Mouse (Mus musculus): ENCODE data around the gene Lgals7. TPM values are rescaled to one million over a fixed set of nuclear protein-coding genes. Genes with fewer than 3 reads are reported as not detected.

The Lgals7 gene
- total and polyA plus RNA-seq, 3 experiments: 0.61 to 4.0 TPM; not detected in 1

DNA sequence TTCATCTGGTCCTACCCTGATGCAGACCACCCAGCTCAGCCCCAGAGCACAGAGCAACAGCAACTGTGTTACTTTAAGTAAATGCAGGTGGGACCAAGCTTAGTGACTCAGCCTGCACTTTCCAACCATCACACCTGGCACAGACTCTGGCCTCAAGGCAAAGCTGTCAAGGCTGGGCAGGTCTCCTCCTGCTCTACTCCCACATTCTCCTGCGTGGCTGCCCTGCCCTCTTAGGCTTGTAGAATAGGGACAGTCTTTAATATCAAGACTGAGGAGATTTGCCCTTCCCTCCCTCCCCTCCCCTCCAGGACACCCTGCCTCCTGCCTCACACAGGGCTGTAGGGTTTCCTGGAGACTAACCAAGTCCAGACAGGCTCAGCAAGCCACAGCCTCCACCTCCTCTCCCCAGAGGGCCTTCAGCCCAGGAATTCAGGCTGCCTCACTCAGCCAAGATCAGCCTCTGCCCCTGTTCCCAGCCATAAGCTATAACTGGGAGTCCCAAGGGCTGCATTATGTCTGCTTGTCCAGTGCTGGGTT lies 13.9 kb upstream of the Lgals7 start:
- DNase-seq: peak in 1 of 2 experiments; percentile 18
- H3K36me3 ChIP-seq (ENCODE audit: control insufficient read depth, insufficient read depth, low read length): no peaks in the 10 kb centered on the region

DNA sequence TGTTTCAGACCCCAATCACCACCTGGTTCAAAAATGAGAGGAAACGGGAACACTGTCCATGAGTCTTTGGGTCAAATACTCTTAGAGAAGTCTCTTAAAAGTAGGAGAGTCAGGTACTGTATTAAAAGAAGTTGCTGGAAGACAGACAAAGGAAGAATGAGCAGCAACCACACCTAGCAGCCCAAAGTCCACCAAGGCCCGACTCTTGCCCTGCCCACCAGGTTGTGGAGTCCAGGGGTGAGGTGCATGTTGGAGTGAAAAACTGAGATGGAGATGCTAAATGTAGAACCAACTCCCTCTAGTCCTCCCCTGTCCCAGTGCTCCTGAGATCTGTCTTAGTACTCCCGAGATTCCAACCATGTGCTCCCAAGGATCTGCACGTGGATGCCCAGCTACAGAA lies 13.0 kb upstream of the Lgals7 start:
- WGBS: 80% methylated on average over 4 of the region's 4 CpGs
- Histone ChIP-seq H3K36me3 (ENCODE audit: control insufficient read depth, insufficient read depth, low read length) (no peaks in the 10 kb centered on the region), H3K79me2 (replicated peaks; ENCODE audit: control insufficient read depth, insufficient read depth, low read length) (no peaks in the 10 kb centered on the region), H3K4me1 (ENCODE audit: control insufficient read depth, insufficient read depth, low read length) (no peaks in the 10 kb centered on the region; the same call in 1 of the 2 replicates), H3K9ac (ENCODE audit: low read depth, low read length) (no peak overlapping the region), H3K27ac (no peak overlapping the region), H3K4me3 (no peak overlapping the region), H3K27me3 (ENCODE audit: control insufficient read depth, insufficient read depth, low read length) (no peaks in the 10 kb centered on the region)
- TF ChIP-seq EP300 (IDR thresholded peaks at IDR 0.05; ENCODE audit: insufficient read depth, low read depth, low read length): no peak
- no peak for TF ChIP-seq CTCF (IDR thresholded peaks at IDR 0.05)
- no peak for TF ChIP-seq POLR2A (IDR thresholded peaks at IDR 0.05; ENCODE audit: insufficient read depth, low read depth, low read length)
- DNase-seq: no peak
- intact Hi-C loops (cut with DNase I): no loop called here

More for the DNA sequence above, 13.9 kb upstream of the Lgals7 start:
- no peak overlapping the region for H3K9ac ChIP-seq (ENCODE audit: low read depth, low read length)
- H3K27me3 ChIP-seq (ENCODE audit: control insufficient read depth, insufficient read depth, low read length): no peaks in the 10 kb centered on the region
- H3K27ac ChIP-seq: no peak overlapping the region
- intact Hi-C loops (cut with DNase I): no loop called here
- no peak overlapping the region for H3K4me3 ChIP-seq
- 7% methylated on average over 1 of the region's 1 CpGs for WGBS
- H3K79me2 ChIP-seq (replicated peaks; ENCODE audit: control insufficient read depth, insufficient read depth, low read length): no peaks in the 10 kb centered on the region
- no peak for TF ChIP-seq POLR2A (IDR thresholded peaks at IDR 0.05; ENCODE audit: insufficient read depth, low read depth, low read length)
- TF ChIP-seq EP300 (IDR thresholded peaks at IDR 0.05; ENCODE audit: insufficient read depth, low read depth, low read length): no peak
- no peak for TF ChIP-seq CTCF (IDR thresholded peaks at IDR 0.05)
- H3K4me1 ChIP-seq (ENCODE audit: control insufficient read depth, insufficient read depth, low read length): no peaks in the 10 kb centered on the region; the same call in 1 of the 2 replicates

DNA sequence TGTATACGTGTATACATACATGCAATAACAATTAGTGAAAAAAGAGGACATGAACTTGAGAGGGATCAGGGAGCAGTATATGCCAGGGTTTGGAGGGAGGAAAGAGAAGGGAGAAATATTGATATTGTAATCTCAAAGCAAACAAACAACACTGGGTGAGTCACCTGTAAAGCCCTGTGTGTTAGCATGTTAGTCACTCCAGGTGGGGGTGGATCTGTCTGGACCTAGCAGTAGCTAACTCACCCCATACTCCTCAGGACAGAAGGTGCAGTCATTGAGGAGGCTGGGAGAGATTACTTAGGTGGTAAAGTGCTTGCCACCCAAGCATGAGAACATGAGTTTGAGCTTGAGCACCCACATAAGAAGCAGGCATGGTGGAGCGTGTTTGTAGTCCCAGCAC lies 3.7 kb upstream of the Lgals7 start:
- no peak for DNase-seq
- Histone ChIP-seq H3K4me1 (ENCODE audit: control insufficient read depth, insufficient read depth, low read length) (no peaks in the 10 kb centered on the region), H3K36me3 (ENCODE audit: control insufficient read depth, insufficient read depth, low read length) (no peaks in the 10 kb centered on the region), H3K27ac (no peak overlapping the region), H3K9ac (ENCODE audit: low read depth, low read length) (no peak overlapping the region), H3K4me3 (no peak overlapping the region), H3K79me2 (replicated peaks; ENCODE audit: control insufficient read depth, insufficient read depth, low read length) (no peaks in the 10 kb centered on the region), H3K27me3 (ENCODE audit: control insufficient read depth, insufficient read depth, low read length) (no peaks in the 10 kb centered on the region)
- TF ChIP-seq EP300 (IDR thresholded peaks at IDR 0.05; ENCODE audit: insufficient read depth, low read depth, low read length) (no peak), POLR2A (IDR thresholded peaks at IDR 0.05; ENCODE audit: insufficient read depth, low read depth, low read length) (no peak), CTCF (IDR thresholded peaks at IDR 0.05) (no peak)
- WGBS: 80% methylated on average over 2 of the region's 2 CpGs
- intact Hi-C loops (cut with DNase I): no loop called here

DNA sequence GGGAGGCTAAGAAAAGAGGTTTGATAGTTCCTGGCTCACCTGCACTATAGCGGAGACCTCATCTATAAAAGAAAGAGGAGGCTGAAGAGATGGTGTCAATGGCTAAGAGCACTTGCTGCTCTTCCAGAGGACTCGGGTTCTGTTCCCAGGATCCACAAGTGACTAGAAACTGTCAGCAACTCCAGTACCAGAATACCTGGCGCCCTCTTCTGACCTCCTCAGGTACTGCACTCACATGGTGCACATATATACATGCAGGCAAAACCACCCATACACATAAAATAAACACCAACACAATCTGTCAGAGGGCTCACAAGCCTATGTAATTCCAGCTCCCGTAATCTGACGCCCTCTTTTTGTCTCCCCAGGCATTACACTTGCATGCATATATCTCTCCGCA lies 2.8 kb upstream of the Lgals7 start:
- H3K79me2 ChIP-seq (replicated peaks; ENCODE audit: control insufficient read depth, insufficient read depth, low read length): no peaks in the 10 kb centered on the region
- WGBS: 84% methylated on average over 6 of the region's 6 CpGs
- intact Hi-C loops (cut with DNase I): no loop called here
- no peak overlapping the region for H3K4me3 ChIP-seq
- no peak for DNase-seq
- no peak overlapping the region for H3K27ac ChIP-seq
- H3K36me3 ChIP-seq (ENCODE audit: control insufficient read depth, insufficient read depth, low read length): no peaks in the 10 kb centered on the region
- TF ChIP-seq EP300 (IDR thresholded peaks at IDR 0.05; ENCODE audit: insufficient read depth, low read depth, low read length): no peak
- TF ChIP-seq POLR2A (IDR thresholded peaks at IDR 0.05; ENCODE audit: insufficient read depth, low read depth, low read length): no peak
- TF ChIP-seq CTCF (IDR thresholded peaks at IDR 0.05): peak; percentile 32
- H3K9ac ChIP-seq (ENCODE audit: low read depth, low read length): no peak overlapping the region
- no peaks in the 10 kb centered on the region for H3K27me3 ChIP-seq (ENCODE audit: control insufficient read depth, insufficient read depth, low read length)
- H3K4me1 ChIP-seq (ENCODE audit: control insufficient read depth, insufficient read depth, low read length): no peaks in the 10 kb centered on the region

DNA sequence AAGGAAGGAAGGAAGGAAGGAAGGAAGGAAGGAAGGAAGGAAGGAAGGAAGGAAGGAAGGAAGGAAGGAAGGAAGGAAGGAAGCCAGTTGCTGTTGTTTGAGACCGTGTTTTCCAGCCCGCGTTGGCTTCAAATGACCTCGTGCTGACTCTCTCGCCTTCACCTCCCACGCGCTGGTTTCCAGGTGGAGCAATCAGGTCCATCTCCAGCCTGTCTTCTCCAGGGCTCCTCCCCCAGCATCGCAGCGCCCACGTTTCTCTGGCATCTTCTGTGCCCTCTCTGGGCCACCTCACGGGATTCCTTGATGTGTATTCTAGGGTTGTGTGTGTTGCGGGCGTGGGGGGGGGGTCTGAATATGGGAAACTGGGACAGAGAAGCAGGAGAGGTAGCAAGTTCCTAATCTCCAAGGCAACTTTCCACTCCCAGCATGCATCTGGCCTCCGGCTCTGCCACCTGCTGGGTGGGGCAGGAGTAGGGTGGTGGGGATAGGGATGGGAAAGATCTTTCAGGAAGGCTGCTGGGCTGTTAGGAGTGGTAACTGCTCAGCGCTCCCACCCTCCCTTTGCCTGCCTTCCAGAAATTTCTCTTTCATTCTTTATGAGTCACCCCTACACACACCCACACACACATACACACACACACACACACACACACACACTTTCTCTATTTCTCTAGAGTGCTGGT lies 695 bp upstream of the Lgals7 start:
- Histone ChIP-seq H3K36me3 (ENCODE audit: control insufficient read depth, insufficient read depth, low read length) (no peaks in the 10 kb centered on the region), H3K27me3 (ENCODE audit: control insufficient read depth, insufficient read depth, low read length) (no peaks in the 10 kb centered on the region), H3K4me1 (ENCODE audit: control insufficient read depth, insufficient read depth, low read length) (peaks cover 4% of the 10 kb centered on the region), H3K9ac (ENCODE audit: low read depth, low read length) (no peak overlapping the region), H3K27ac (no peak overlapping the region), H3K4me3 (no peak overlapping the region), H3K79me2 (replicated peaks; ENCODE audit: control insufficient read depth, insufficient read depth, low read length) (no peaks in the 10 kb centered on the region)
- TF ChIP-seq POLR2A (IDR thresholded peaks at IDR 0.05; ENCODE audit: insufficient read depth, low read depth, low read length) (no peak), EP300 (IDR thresholded peaks at IDR 0.05; ENCODE audit: insufficient read depth, low read depth, low read length) (no peak), CTCF (IDR thresholded peaks at IDR 0.05) (no peak)
- intact Hi-C loops (cut with DNase I): no loop called here
- 72% methylated on average over 15 of the region's 15 CpGs for WGBS
- peak in 1 of 2 experiments; percentile 14 for DNase-seq

DNA sequence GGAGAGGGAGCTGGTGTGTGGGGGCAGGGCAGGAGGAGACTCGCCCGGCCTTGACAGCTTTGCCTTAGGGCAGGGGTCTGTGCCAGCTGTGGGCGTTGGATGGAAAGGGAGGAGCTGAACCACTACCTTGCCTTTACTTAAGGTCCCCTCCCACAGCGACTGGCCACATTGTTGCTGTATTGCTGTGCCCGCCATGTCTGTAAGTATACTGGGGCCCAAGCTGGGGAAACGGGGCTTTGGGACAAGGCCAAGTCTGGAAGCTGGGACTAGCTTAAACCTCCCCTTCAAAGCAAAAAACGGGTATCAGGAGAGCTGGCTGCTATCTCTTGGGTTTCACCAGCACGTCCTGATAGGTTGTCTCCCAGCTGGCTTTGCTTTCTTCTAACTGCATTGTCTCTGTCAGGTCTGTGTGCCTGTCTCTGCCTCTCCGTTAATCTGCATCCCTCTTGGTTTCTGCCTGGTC lies 666 bp downstream of the Lgals7 start:
- no peak for DNase-seq
- peaks cover 4% of the 10 kb centered on the region for H3K4me1 ChIP-seq (ENCODE audit: control insufficient read depth, insufficient read depth, low read length)
- H3K27me3 ChIP-seq (ENCODE audit: control insufficient read depth, insufficient read depth, low read length): no peaks in the 10 kb centered on the region
- H3K4me3 ChIP-seq: no peak overlapping the region
- WGBS: 56% methylated on average over 9 of the region's 9 CpGs
- H3K9ac ChIP-seq (ENCODE audit: low read depth, low read length): no peak overlapping the region
- H3K79me2 ChIP-seq (replicated peaks; ENCODE audit: control insufficient read depth, insufficient read depth, low read length): no peaks in the 10 kb centered on the region
- no peaks in the 10 kb centered on the region for H3K36me3 ChIP-seq (ENCODE audit: control insufficient read depth, insufficient read depth, low read length)
- TF ChIP-seq CTCF (IDR thresholded peaks at IDR 0.05) (no peak), EP300 (IDR thresholded peaks at IDR 0.05; ENCODE audit: insufficient read depth, low read depth, low read length) (no peak)
- H3K27ac ChIP-seq: no peak overlapping the region
- intact Hi-C loops (cut with DNase I): no loop called here
